Mouse (Mus musculus): ENCODE results near the gene Fam19a5. TPM values are rescaled to one million over a fixed set of nuclear protein-coding genes. Genes with fewer than 3 reads are reported as not detected.

The Fam19a5 gene
- total RNA-seq, 1 experiment from 2014 or later, result not detected

DNA sequence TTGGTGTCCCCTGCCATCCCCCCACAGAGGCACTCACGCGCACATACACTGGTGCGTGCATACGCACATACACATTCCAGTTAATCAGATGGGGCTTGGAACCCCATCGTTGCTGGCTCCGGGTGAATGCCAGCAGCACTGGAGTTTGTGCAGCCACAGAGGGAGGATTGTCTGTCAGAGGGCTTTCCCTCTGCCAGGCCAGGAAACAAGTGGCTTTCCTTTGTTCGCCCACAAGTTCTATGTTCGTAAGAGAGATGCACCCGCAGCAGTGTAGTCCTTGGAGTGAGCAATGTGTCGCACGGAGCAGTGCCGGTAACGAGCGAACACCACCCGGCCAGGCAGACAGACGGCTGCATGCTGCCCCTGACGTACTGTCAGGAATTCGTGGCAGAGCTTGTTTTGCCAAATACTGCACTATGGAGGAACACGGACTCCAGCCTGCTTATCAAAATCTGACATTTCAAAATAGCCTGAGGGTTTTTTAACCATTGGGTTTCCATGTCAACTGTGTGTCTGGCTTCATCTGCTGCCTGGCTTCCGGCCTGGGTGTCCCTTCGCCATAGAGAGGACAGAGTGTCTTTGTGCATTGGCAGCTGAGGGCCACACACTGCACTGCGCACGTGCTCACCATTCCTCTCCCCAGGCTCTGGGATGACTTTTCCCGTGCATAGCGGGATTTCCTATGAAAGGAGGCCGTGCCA, 40.0 kb downstream of the Fam19a5 start:
- no peak for ATAC-seq (replicated peaks; ENCODE audit: insufficient number of reproducible peaks, low FRiP score, low TSS enrichment, poor library complexity, severe bottlenecking)

DNA sequence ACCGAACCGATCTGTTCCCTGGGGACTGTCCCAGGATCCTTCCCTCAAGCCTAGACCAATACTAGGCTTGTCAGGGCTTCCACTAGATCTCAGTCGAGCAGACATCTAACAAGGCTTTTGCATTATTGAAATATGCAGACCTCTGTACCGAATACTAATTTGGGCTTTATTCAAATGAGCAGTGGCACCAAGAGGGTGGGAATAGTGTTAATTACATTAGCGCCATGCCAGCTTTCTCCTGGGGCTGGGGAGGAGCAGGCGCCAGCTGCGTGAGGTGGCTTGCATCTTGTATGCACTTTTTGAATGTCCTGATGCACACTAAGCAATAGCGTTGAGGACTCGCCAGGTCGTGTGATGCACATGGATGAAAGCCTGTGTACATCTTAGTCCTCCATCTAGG, 46.9 kb downstream of the Fam19a5 start:
- ATAC-seq (replicated peaks; ENCODE audit: insufficient number of reproducible peaks, low FRiP score, low TSS enrichment, poor library complexity, severe bottlenecking), result no peak

DNA sequence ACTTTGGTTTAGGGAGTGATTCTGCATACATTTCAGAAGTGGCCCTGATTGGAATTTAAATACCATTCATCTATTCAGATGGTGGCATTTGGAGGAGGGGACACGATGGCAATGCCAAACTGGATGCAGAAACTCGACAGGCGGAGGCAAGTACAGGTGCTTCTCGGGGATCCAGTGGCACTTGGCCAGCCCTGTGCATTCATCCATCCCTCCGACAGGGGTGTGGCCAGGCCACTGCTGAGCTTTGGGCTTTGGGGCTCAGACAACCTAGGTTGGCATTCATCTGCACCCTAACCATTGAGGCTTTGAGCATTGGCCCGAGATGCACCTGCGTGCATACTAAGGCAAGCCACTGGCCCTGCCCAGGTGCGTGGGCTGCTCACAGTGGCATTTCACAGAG, 52.6 kb downstream of the Fam19a5 start:
- ATAC-seq (replicated peaks; ENCODE audit: insufficient number of reproducible peaks, low FRiP score, low TSS enrichment, poor library complexity, severe bottlenecking), result no peak

DNA sequence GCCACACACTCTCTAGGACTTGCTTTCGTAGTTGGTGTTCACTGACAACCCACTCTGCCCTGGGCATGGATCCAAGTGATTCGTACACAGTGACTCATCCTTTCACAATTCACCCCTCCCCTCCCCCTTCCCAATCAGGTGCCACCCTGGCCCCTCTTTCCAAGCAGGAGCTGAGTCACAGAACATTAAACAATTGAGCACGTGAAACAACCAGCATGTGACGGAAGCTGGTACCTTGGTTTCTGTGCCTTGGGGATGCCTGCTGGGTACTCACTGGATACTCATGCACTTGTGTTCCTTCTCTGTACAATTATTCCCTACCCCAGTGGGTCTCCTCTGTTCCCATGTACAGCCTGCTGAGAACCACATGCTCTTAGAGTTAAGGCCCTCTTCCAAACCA, 53.0 kb downstream of the Fam19a5 start:
- no peak for ATAC-seq (replicated peaks; ENCODE audit: insufficient number of reproducible peaks, low FRiP score, low TSS enrichment, poor library complexity, severe bottlenecking)

DNA sequence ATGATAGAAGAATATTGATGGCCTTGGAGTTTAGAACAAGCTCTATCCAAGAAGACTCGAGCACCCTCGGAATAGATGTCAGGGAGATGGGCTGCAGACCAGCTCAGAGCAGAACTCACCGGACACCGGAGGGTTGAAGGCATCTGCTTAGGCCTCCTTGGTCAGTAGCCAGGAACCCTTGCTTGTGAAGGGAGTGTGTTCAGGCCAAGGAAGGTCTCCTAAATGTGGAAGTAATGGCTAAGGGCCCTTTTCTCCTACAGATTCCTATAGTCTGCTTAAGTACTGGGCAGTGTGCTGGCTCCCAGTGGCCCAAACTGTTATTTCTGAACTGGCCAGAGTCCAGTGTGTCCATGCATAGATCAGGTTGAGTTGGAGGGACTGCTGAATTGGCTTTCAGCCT, 53.7 kb downstream of the Fam19a5 start:
- ATAC-seq (replicated peaks; ENCODE audit: insufficient number of reproducible peaks, low FRiP score, low TSS enrichment, poor library complexity, severe bottlenecking), result no peak

DNA sequence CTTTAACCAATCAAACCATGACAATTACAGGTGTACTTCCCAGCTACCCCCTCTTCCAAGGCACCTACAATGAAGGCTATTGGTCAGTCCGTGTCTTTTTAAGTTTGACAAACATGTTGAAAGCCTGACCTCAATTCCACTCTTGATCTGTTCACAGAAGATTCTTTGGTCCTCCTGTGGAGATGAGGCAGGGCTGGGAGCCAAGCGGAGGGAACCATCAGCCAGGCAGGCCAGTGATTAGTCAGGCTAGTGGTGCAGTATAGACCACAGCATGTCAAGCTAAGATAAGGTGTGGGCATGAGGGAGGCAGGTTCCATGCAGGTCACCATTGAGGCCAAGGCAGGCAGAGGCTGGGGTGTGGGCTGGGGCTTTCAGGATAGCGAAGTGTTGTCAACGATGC, 54.5 kb downstream of the Fam19a5 start:
- no peak for ATAC-seq (replicated peaks; ENCODE audit: insufficient number of reproducible peaks, low FRiP score, low TSS enrichment, poor library complexity, severe bottlenecking)

DNA sequence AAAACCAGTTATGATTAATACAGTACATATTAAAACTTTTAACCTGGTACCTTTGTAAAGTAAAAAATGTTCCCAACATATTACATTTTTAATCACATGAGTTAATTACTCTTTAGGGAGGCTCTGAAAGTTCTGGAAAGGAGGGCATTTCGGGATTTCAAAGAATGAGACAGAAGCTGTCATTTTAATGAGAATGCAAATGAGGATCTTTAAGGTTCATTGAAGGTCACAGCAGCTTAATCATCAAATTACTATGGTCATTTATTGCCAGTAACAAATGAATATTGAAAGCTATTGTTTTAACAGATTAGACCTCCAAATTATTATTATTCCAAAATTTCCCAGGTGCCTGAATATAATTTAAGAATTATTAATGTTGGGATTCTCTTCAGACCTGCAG, 59.2 kb downstream of the Fam19a5 start:
- ATAC-seq (replicated peaks; ENCODE audit: insufficient number of reproducible peaks, low FRiP score, low TSS enrichment, poor library complexity, severe bottlenecking), result no peak

DNA sequence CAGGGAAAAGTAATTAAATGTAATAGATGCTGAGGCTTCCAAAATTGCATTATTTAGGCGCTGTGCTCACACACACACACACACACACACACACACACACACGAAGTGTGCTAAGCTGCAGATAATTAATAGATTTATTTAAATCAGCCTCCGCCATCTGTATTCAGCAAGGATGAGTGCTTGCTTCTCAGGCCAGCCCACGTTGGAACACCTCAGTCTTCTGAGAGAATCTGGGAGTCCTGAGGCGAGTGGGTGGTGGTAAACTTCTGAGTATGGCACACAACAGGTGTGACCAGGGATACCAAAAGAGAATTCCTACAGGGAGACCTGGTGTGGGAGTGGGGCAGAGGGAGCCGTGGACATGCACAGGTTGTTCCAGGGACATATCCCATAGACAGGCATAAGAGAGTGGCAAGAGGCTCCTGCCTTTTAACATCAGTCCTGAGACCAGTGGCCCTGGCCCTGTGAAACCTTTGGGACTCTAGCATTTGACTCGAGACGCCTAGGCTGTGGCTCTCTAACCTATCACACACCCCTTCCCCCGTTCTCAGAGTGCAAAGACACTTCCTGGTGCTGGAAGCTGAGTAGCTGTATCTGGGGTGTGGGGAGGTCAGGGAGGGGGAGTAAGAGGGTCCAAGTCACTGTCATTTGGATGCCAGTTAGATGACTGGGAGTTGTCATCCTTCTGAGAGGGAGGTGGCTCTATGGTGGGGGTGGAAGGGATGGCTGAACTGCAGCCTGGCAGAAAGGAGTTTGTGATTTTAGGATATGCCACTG, 61.6 kb downstream of the Fam19a5 start:
- no peak for ATAC-seq (replicated peaks; ENCODE audit: insufficient number of reproducible peaks, low FRiP score, low TSS enrichment, poor library complexity, severe bottlenecking)

DNA sequence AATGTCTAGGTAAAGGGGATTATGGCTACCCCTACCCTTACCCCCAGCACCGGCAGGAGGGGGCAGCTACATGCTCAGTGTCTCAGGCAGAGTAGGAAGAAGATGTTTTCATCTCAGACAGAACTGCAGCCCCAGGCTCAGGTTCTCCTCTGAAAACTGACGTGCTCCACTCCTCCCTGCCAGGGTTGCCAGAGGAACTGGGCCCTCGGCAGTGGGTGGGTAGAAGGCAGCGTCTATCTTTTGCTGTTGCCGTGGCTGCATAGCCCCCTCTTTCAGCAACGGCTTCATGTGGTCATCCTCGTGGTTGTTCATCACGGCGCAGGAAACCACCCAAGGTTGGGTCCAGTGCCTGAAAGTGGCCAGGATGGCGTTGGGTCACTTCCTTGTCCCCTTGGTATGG, 62.6 kb downstream of the Fam19a5 start:
- ATAC-seq (replicated peaks; ENCODE audit: insufficient number of reproducible peaks, low FRiP score, low TSS enrichment, poor library complexity, severe bottlenecking), result no peak

DNA sequence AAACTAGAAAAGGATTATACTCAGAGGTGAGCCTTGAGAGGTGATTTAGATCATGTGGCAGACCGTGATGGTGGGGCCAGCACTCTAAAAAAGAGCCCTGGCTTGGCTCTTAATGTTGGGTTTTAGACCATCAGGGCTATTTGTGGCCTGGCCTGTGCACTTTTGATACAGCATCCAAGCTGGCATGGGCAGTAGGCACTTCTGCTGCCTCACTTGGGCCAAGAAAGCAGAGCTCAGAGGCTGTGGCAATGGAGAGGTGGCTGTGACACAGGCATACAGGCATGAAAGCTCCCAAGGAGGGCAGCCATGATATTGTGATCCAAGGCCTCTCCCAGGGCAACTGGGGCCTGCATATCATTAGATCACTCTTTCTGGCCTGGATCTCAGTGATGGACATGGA, 65.1 kb downstream of the Fam19a5 start:
- no peak for ATAC-seq (replicated peaks; ENCODE audit: insufficient number of reproducible peaks, low FRiP score, low TSS enrichment, poor library complexity, severe bottlenecking)

DNA sequence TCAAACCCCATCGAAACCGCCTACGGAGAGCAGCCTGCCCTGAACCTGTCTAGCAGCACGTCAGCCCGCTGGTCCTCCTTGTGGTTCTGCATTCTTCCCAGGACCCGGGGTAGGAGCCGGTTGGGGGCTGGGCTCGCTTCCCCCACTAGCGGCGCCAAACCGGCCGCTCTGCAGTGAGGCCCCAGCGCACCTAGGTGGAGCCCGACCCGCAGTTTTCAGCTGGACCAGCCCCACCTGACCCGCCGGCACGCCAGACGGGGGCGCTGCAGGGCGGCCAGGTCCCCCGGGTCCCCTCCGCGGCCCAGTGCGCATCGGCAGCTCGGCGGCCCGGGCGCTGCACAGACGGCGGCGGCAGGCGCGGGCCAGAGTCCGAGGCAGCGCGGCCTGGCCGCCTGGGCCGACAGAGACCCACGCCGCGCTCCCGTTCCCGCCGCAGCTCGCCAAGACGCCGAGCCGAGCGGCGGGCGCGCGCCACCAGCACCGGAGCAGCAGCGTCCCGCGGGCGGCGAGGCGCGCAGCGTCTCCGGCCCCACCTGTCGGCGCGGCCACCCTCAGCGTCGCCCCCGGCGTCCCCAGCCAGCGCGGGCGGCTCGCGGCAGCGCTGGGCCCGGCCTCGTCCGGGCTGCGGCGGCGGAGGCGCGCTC, 80.0 kb downstream of the Fam19a5 start:
- no peak for ATAC-seq (replicated peaks; ENCODE audit: insufficient number of reproducible peaks, low FRiP score, low TSS enrichment, poor library complexity, severe bottlenecking)

DNA sequence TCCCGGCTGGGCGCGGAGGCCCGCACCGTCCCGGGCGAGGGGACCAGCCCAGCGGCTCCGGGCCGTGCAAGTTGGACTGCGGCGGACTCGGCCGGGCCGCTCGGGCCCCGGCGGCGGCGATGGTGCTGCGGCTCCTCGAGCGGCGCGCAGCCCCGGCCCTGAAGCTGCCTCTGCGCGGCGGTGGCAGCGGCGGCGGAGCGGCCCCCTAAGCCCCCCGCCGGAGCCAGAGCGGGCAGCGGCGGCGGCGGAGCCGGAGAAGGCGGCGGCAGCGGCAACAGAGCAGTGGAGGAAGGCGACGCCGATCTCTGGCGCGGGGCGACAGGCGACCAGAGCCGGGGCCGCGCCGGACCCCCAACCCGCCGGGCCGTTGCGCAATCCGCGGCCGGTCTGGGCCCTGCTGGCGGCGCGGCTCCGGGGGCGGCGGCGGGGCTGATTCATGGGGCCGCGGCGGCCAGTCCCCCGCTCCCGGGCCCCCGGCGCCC, 80.6 kb downstream of the Fam19a5 start:
- no peak for ATAC-seq (replicated peaks; ENCODE audit: insufficient number of reproducible peaks, low FRiP score, low TSS enrichment, poor library complexity, severe bottlenecking)

DNA sequence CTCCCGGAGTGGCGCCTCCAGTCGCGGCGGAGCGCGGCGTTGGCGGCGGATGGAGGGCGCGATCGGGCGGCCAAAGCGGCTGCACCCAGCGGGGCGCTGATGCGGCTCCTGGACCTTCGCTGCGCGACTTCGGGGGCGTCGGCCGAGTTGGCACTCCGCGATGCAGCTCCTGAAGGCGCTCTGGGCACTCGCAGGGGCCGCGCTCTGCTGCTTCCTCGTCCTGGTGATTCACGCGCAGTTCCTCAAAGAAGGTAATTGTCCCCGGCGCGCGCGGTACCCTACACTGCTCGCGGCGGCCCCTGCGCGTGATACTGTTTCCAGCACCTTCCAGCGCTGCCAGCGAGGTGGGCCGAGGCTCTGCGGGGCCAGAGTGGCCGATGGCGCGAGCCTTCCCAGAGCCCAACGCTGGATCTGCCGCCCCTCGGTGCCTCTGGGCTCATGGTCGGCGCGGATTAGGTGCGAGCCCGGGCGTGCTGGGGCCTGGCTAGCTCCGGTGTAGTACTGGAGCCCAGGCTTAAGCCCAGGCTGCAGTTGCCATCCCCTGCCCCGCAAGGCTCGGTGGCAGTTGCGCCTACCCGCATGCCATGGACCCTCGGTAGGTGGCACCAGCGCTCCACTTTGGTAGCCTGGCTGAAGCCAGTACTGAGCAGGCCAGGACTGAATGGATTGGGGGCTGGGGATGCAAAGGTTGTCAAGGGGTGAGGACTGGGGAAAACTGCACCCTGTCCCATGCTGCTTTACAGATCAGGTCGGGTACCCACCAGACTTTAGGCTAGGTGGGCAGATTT, 81.3 kb downstream of the Fam19a5 start:
- no peak for ATAC-seq (replicated peaks; ENCODE audit: insufficient number of reproducible peaks, low FRiP score, low TSS enrichment, poor library complexity, severe bottlenecking)

DNA sequence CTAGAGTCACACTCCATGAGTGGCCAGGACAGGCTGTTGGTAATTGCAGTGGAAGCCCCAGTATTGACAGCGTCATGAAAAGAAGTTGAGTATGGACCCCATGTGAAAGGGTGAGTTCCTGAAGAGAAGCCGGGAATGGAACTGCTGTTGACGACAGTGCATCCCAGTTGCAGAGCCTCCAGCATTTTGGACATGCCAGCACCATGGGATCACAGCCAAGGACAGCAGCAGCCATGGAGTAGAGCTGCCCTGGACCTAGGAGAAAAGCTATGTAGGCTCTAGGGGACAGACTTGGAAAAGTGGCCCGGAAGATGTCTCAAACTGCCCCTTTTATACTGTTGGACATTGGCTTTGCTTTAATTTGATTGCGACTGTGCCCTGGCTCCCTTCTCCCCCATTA, 91.2 kb downstream of the Fam19a5 start:
- ATAC-seq (replicated peaks; ENCODE audit: insufficient number of reproducible peaks, low FRiP score, low TSS enrichment, poor library complexity, severe bottlenecking), result no peak

DNA sequence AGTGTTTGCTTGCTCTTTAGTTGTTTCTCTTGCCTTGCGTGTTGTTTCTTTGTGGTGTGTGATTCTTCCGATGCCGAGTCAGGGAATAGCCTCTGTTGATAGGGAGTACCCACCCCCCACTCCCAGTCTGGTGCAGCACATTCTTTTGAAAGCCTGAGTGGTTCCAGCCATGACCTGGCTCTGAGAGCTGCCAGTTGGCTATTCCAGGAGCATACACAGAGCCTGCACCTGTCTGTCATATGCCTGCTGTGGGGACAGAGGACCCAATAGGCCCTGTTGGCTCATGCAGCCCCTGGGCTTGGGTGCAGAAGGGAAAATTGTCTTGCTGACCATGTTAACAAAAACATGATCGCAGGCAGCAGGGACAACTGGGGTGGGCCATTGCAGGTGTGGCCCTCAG, 92.3 kb downstream of the Fam19a5 start:
- ATAC-seq (replicated peaks; ENCODE audit: insufficient number of reproducible peaks, low FRiP score, low TSS enrichment, poor library complexity, severe bottlenecking), result no peak

DNA sequence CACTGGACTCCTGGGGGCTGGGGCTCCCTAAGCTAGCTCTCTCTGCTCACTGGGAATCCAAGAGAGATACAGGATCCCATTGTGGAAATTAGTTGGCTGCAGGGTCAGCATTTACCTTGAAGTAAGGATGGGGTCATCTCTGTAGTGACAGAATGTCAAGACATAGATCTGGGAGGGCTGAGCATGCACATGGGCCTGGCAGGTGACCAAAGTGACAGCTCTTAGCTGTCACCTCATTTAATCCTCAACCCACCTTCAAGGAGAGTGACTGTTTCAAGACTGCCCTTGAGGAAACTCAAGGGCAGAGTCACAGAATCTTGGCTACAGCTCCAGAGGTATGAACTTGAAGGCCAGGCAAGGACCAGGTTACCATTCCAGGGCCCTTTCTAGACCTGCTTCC, 93.1 kb downstream of the Fam19a5 start:
- ATAC-seq (replicated peaks; ENCODE audit: insufficient number of reproducible peaks, low FRiP score, low TSS enrichment, poor library complexity, severe bottlenecking), result no peak

DNA sequence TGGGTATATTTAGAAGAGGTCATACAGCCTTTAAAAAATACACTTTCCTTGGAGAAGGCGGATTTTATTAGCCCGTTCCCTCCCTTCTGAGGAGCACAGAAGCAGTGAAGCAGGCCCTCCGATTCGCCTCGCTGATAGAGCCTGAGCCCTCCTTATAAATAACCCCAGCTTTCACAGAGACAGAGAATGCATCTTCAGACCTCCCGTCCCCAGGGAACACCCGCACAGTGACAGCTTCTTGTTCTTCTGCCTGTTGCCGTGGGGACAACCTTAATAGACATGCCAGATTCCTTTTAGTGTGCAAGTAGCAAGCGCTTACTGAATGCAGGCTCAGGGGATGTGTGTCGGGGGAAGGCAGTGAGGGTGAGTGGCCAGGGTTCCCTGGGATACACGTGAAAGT, 94.2 kb downstream of the Fam19a5 start:
- ATAC-seq (replicated peaks; ENCODE audit: insufficient number of reproducible peaks, low FRiP score, low TSS enrichment, poor library complexity, severe bottlenecking), result no peak

DNA sequence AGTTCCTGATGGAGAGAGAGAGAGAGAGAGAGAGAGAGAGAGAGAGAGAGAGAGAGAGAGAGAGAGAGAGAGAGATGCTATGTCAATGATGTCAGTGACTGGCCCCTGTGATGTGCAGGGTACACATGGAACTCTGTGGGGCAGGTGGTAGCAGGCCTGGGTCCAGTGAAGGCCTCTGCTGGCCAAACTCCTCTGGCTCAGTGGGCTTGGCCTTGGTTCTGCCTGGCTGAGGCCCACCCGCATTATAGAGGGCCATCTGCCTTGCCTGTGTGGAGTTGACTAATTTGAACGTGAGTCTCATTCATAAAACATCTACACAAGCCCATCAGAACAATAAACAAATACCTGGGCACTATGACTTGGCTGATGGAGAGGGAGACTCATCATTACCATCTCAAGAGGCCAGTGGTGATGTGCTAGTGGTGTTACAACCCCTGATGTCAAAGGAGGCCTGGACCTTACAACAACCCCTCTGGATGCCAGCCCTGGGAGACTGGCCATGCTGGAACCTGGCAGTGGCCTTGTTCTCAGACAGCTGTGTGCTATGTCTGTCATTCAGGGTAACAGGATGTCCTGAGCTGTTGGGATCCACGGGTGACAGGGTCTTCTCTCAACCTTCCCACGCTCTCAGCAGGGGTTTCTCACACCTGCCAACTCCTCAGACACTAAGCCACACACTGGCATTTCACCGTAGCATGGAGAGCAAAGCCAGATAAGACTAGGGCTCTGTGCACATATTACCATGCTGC, 102.4 kb downstream of the Fam19a5 start:
- no peak for ATAC-seq (replicated peaks; ENCODE audit: insufficient number of reproducible peaks, low FRiP score, low TSS enrichment, poor library complexity, severe bottlenecking)
